Mouse (Mus musculus) kidney, embryonic 15.5 days (tissue): ENCODE measurements at regions not wholly inside any gene's neighbourhood (a gene's known extent, or its start where the extent isn't known, plus 50 kb on each side); places are given as distances from the start of the nearest gene placed in this dataset.

Source experiments
- ATAC-seq: fragments of 200-750 bp; cut with Nextera tagmentation; replicated peaks from 2 replicates; pipeline ENCODE4 v1.8.0; 2017; ENCODE audit warnings: moderate TSS enrichment; ENCODE audit not compliant: low FRiP score
- H3K27ac ChIP-seq: fragments of 300-500 bp; sonication (generic); 2 replicates; pipeline ENCODE4 v1.5.1; 2015; ENCODE audit warnings: mild to moderate bottlenecking, inconsistent platforms
- H3K27me3 ChIP-seq: fragments of 300-500 bp; sonication (generic); 2 replicates; pipeline ENCODE4 v1.6.1; 2015; ENCODE audit warnings: inconsistent platforms
- H3K36me3 ChIP-seq: fragments of 300-500 bp; sonication (generic); 2 replicates; pipeline ENCODE4 v1.6.1; 2015; ENCODE audit warnings: inconsistent platforms
- H3K4me1 ChIP-seq: fragments of 300-500 bp; sonication (generic); 2 replicates; pipeline ENCODE4 v1.6.1; 2015; ENCODE audit warnings: inconsistent platforms
- H3K4me2 ChIP-seq: fragments of 300-500 bp; sonication (generic); 2 replicates; pipeline ENCODE4 v1.6.1; 2015; ENCODE audit warnings: moderate library complexity, mild to moderate bottlenecking, inconsistent platforms
- H3K4me3 ChIP-seq: fragments of 300-500 bp; sonication (generic); replicated peaks from 2 replicates; pipeline ENCODE4 v1.5.1; 2015; ENCODE audit warnings: mild to moderate bottlenecking, inconsistent platforms
- H3K9ac ChIP-seq: fragments of 300-500 bp; sonication (generic); 2 replicates; pipeline ENCODE4 v1.6.1; 2015; ENCODE audit warnings: mild to moderate bottlenecking, inconsistent platforms
- H3K9me3 ChIP-seq: fragments of 300-500 bp; sonication (generic); replicated peaks from 2 replicates; pipeline ENCODE4 v1.6.1; 2016; ENCODE audit warnings: inconsistent platforms
- WGBS: fragments of 180-500 bp; shearing (Covaris S2); methylation state at CpG from one replicate; pipeline ENCODE4 v1.1.7; 2015; ENCODE audit warnings: mixed read lengths; 5-methylcytosine and 5-hydroxymethylcytosine counted together

GRCm38 (mm10) chr1:128821991-128822390 is 229.9 kb upstream of the Cxcr4 start:
- Histone ChIP-seq H3K27me3 (no peaks in the 10 kb centered on the region), H3K4me2 (no peak overlapping the region), H3K4me3 (no peak overlapping the region), H3K9ac (no peak overlapping the region), H3K36me3 (no peaks in the 10 kb centered on the region), H3K4me1 (peaks cover 11% of the 10 kb centered on the region; the same call in 1 of the 2 replicates), H3K27ac (no peak overlapping the region), H3K9me3 (0 out of 2 replicates have a peak, but pooled peaks cover 5% of the 10 kb centered on the region)
- ATAC-seq, result peak; percentile 84
- WGBS, result 11% methylated on average over 6 of the region's 6 CpGs

- H3K9me3 ChIP-seq, result 0 out of 2 replicates have a peak, but pooled peaks cover 5% of the 10 kb centered on the region
- no peak overlapping the region for H3K9ac ChIP-seq
- H3K4me3 ChIP-seq, result no peak overlapping the region
- WGBS, result 91% methylated on average over 1 of the region's 1 CpGs
- no peaks in the 10 kb centered on the region for H3K36me3 ChIP-seq
- peaks cover 11% of the 10 kb centered on the region; the same call in 1 of the 2 replicates for H3K4me1 ChIP-seq
- no peak overlapping the region for H3K4me2 ChIP-seq
- H3K27me3 ChIP-seq, result no peaks in the 10 kb centered on the region
- no peak overlapping the region for H3K27ac ChIP-seq
- ATAC-seq, result no peak
Measured at GRCm38 (mm10) chr1:128820527-128820926, 228.4 kb upstream of the Cxcr4 start.

GRCm38 (mm10) chr1:128819611-128820010 is 227.5 kb upstream of the Cxcr4 start:
- ATAC-seq, result no peak
- Histone ChIP-seq H3K36me3 (no peaks in the 10 kb centered on the region), H3K4me3 (no peak overlapping the region), H3K27me3 (no peaks in the 10 kb centered on the region), H3K4me2 (no peak overlapping the region), H3K4me1 (peaks cover 11% of the 10 kb centered on the region; the same call in 1 of the 2 replicates), H3K9ac (no peak overlapping the region), H3K27ac (no peak overlapping the region), H3K9me3 (0 out of 2 replicates have a peak, but pooled peaks cover 5% of the 10 kb centered on the region)
- 89% methylated on average over 6 of the region's 6 CpGs for WGBS

GRCm38 (mm10) chr1:128813379-128813778 is 221.3 kb upstream of the Cxcr4 start:
- Histone ChIP-seq H3K9me3 (no peaks in the 10 kb centered on the region), H3K27ac (no peak overlapping the region), H3K27me3 (no peaks in the 10 kb centered on the region), H3K4me1 (peaks cover 7% of the 10 kb centered on the region; the same call in 1 of the 2 replicates), H3K9ac (no peak overlapping the region), H3K36me3 (no peaks in the 10 kb centered on the region), H3K4me2 (no peak overlapping the region), H3K4me3 (no peak overlapping the region)
- 86% methylated on average over 5 of the region's 5 CpGs for WGBS
- ATAC-seq, result no peak

- Histone ChIP-seq H3K27ac (no peak overlapping the region), H3K27me3 (no peaks in the 10 kb centered on the region), H3K4me3 (no peak overlapping the region), H3K9ac (no peak overlapping the region), H3K36me3 (no peaks in the 10 kb centered on the region), H3K9me3 (no peaks in the 10 kb centered on the region), H3K4me2 (no peak overlapping the region), H3K4me1 (peaks cover 22% of the 10 kb centered on the region)
- ATAC-seq, result no peak
- 68% methylated on average over 3 of the region's 3 CpGs for WGBS
Measured at GRCm38 (mm10) chr1:128810860-128811259, 218.8 kb upstream of the Cxcr4 start.

GRCm38 (mm10) chr1:128810094-128810493 is 218.0 kb upstream of the Cxcr4 start:
- WGBS, result 29% methylated on average over 2 of the region's 2 CpGs
- no peak overlapping the region for H3K4me2 ChIP-seq
- ATAC-seq, result peak; percentile 57; the same call in 1 of the 2 replicates

GRCm38 (mm10) chr1:128809601-128810000 is 217.5 kb upstream of the Cxcr4 start:
- Histone ChIP-seq H3K9me3 (no peaks in the 10 kb centered on the region), H3K4me3 (no peak overlapping the region), H3K27ac (no peak overlapping the region), H3K27me3 (no peaks in the 10 kb centered on the region), H3K9ac (no peak overlapping the region), H3K4me1 (peaks cover 32% of the 10 kb centered on the region), H3K4me2 (no peak overlapping the region), H3K36me3 (no peaks in the 10 kb centered on the region)
- WGBS, result 83% methylated on average over 8 of the region's 8 CpGs
- ATAC-seq, result no peak

More at GRCm38 (mm10) chr1:128810094-128810493, 218.0 kb upstream of the Cxcr4 start:
- Histone ChIP-seq H3K4me3 (no peak overlapping the region), H3K27ac (no peak overlapping the region), H3K9me3 (no peaks in the 10 kb centered on the region), H3K36me3 (no peaks in the 10 kb centered on the region), H3K27me3 (no peaks in the 10 kb centered on the region), H3K9ac (no peak overlapping the region), H3K4me1 (peaks cover 29% of the 10 kb centered on the region)

- no peak overlapping the region for H3K4me2 ChIP-seq
- peaks cover 41% of the 10 kb centered on the region for H3K4me1 ChIP-seq
- no peak overlapping the region for H3K27ac ChIP-seq
- H3K4me3 ChIP-seq, result no peak overlapping the region
- H3K9ac ChIP-seq, result no peak overlapping the region
- no peaks in the 10 kb centered on the region for H3K27me3 ChIP-seq
- WGBS, result 71% methylated on average over 5 of the region's 5 CpGs
- no peaks in the 10 kb centered on the region for H3K36me3 ChIP-seq
- H3K9me3 ChIP-seq, result no peaks in the 10 kb centered on the region
- no peak for ATAC-seq
Measured at GRCm38 (mm10) chr1:128808599-128808998, 216.5 kb upstream of the Cxcr4 start.

- H3K9ac ChIP-seq, result no peak overlapping the region
- no peak overlapping the region for H3K4me3 ChIP-seq
- peak; percentile 34; the same call in 1 of the 2 replicates for ATAC-seq
- H3K4me2 ChIP-seq, result no peak overlapping the region
- no peak overlapping the region for H3K27ac ChIP-seq
- peaks cover 48% of the 10 kb centered on the region for H3K4me1 ChIP-seq
- 0 out of 2 replicates have a peak, but pooled peaks cover 7% of the 10 kb centered on the region for H3K27me3 ChIP-seq
- WGBS, result 38% methylated on average over 10 of the region's 10 CpGs
- H3K9me3 ChIP-seq, result no peaks in the 10 kb centered on the region
- H3K36me3 ChIP-seq, result no peaks in the 10 kb centered on the region
Measured at GRCm38 (mm10) chr1:128805687-128806653, 213.9 kb upstream of the Cxcr4 start.

GRCm38 (mm10) chr1:128803433-128804060 is 211.5 kb upstream of the Cxcr4 start:
- H3K9me3 ChIP-seq, result no peaks in the 10 kb centered on the region
- H3K27me3 ChIP-seq, result 0 out of 2 replicates have a peak, but pooled peaks cover 8% of the 10 kb centered on the region
- peaks cover 42% of the 10 kb centered on the region for H3K4me1 ChIP-seq
- no peak overlapping the region for H3K4me3 ChIP-seq
- H3K4me2 ChIP-seq, result 0 out of 2 replicates have a peak overlapping the region, but pooled peaks have one; percentile 8
- peak; percentile 73 for ATAC-seq
- H3K27ac ChIP-seq, result peak overlapping the region; percentile 68
- H3K9ac ChIP-seq, result no peak overlapping the region
- whole genome bisulfite sequencing, result 38% methylated on average over 9 of the region's 9 CpGs
- no peaks in the 10 kb centered on the region for H3K36me3 ChIP-seq

- Histone ChIP-seq H3K9me3 (no peaks in the 10 kb centered on the region), H3K9ac (no peak overlapping the region), H3K4me2 (no peak overlapping the region), H3K4me3 (no peak overlapping the region), H3K36me3 (no peaks in the 10 kb centered on the region), H3K27ac (peak overlapping the region; percentile 51; the same call in 1 of the 2 replicates), H3K27me3 (0 out of 2 replicates have a peak, but pooled peaks cover 8% of the 10 kb centered on the region), H3K4me1 (peaks cover 37% of the 10 kb centered on the region)
- ATAC-seq, result peak; percentile 20; the same call in 1 of the 2 replicates
Measured at GRCm38 (mm10) chr1:128803058-128803432, 211.0 kb upstream of the Cxcr4 start.

- 68% methylated on average over 4 of the region's 4 CpGs for WGBS
- no peak for ATAC-seq
Measured at GRCm38 (mm10) chr1:128798721-128799120, 206.6 kb upstream of the Cxcr4 start.

More at GRCm38 (mm10) chr1:128798721-128799120, 206.6 kb upstream of the Cxcr4 start:
- H3K9me3 ChIP-seq, result no peaks in the 10 kb centered on the region
- H3K4me1 ChIP-seq, result peaks cover 8% of the 10 kb centered on the region
- no peak overlapping the region for H3K4me3 ChIP-seq
- H3K9ac ChIP-seq, result no peak overlapping the region
- no peak overlapping the region for H3K27ac ChIP-seq
- no peak overlapping the region for H3K4me2 ChIP-seq
- no peaks in the 10 kb centered on the region for H3K36me3 ChIP-seq
- 0 out of 2 replicates have a peak, but pooled peaks cover 8% of the 10 kb centered on the region for H3K27me3 ChIP-seq
